In genomic region chr10:84815676-84816436, GRCm38 (mm10) we compare ENCODE assay signal across 15 mouse cellular contexts. TPM values are rescaled to one million over a fixed set of nuclear protein-coding genes. Genes with fewer than 3 reads are reported as not detected.
A peak's percentile ranks its signal among the peaks of the same experiment; 100 is the strongest.
DNase-seq lines count a peak whose midpoint lies in the region; ATAC-seq lines count a peak whose summit lies in the region.
"Had no signal": no experiment of that assay in that cellular context is flagged by ENCODE, and none has a peak within 500 bp of the region (broad histone marks: within the 10 kb centered on the region; RNA-seq: fewer than 3 reads in every experiment).

No protein-coding gene starts in this region.

- DNase-seq in CD4-positive, CD25-positive, alpha-beta regulatory T cell, adult 2 months (ENCODE audit: low read depth, low spot score): peak; percentile 3
- peak; percentile 45 for DNase-seq in lung, postnatal 25 days (ENCODE audit: low spot score)
- no peak for DNase-seq in lung, adult 18-20 months
- DNase-seq in induced T-regulatory cell, adult 2 months (ENCODE audit: low read depth): peak; percentile 5
- DNase-seq in frontal cortex, adult 2 months (ENCODE audit: extremely low spot score in 1 of 2, low spot score in 1 of 2): no peak
- DNase-seq in adrenal gland, postnatal 25 days: no peak
- DNase-seq in layer of hippocampus, adult 8-10 months (ENCODE audit: low spot score in 2 of 2): no peak
- DNase-seq: cerebellum, postnatal 25 days; forebrain, postnatal 0 days; midbrain, embryonic 14.5 days had no signal

- no peak for ATAC-seq in CD4-positive, CD25-positive, alpha-beta regulatory T cell, adult 4 months
- ATAC-seq: forebrain, postnatal 0 days; inflammation-experienced regulatory T-cells, adult 6 months had no signal

RNA-seq across cellular contexts. Expression of gene Rfx4, which starts 60.0 kb away (rescaled TPM):
- polyA plus RNA-seq in CD4-positive, CD25-positive, alpha-beta regulatory T cell, adult 4 months (2017; shearing (Covaris generic)): not detected
- polyA plus RNA-seq in frontal cortex, adult 2 months (2012; rRNA removed): 13.0 and 13.1 TPM in 2 replicates
- not detected in 2 replicates for total RNA-seq in adrenal gland, postnatal 25 days (2021)
- total RNA-seq in layer of hippocampus, adult 8-10 months (2022): 10 to 100 TPM; 10.9 to 12.7 (median 12.3) TPM
- total RNA-seq: heart, adult 18-20 months had no signal
- polyA plus RNA-seq: limb, embryonic 10.5 days; liver, embryonic 16.5 days had no signal

Comparison
In these comparisons a context has a peak if more than half of its experiments do, and no peak if none do; other contexts are left out.
1. DNase-seq: peak in CD4-positive, CD25-positive, alpha-beta regulatory T cell, adult 2 months (single experiment), lung, postnatal 25 days (single experiment) and induced T-regulatory cell, adult 2 months (single experiment); none in lung, adult 18-20 months (0 of 2), frontal cortex, adult 2 months (0 of 2), adrenal gland, postnatal 25 days (single experiment) and layer of hippocampus, adult 8-10 months (0 of 2).
2. RNA of gene Rfx4, which starts 60.0 kb away (total RNA-seq): 10.9 to 12.7 TPM in layer of hippocampus, adult 8-10 months; not detected in adrenal gland, postnatal 25 days; every median in the first group is over 10 times any median in the second.